Mouse (Mus musculus): ENCODE results near the gene Fam118b. TPM values are rescaled to one million over a fixed set of nuclear protein-coding genes. Genes with fewer than 3 reads are reported as not detected.

Fam118b gene
- polyA plus RNA-seq, 1 experiment from 2014 or later, result 34.1 TPM

DNA sequence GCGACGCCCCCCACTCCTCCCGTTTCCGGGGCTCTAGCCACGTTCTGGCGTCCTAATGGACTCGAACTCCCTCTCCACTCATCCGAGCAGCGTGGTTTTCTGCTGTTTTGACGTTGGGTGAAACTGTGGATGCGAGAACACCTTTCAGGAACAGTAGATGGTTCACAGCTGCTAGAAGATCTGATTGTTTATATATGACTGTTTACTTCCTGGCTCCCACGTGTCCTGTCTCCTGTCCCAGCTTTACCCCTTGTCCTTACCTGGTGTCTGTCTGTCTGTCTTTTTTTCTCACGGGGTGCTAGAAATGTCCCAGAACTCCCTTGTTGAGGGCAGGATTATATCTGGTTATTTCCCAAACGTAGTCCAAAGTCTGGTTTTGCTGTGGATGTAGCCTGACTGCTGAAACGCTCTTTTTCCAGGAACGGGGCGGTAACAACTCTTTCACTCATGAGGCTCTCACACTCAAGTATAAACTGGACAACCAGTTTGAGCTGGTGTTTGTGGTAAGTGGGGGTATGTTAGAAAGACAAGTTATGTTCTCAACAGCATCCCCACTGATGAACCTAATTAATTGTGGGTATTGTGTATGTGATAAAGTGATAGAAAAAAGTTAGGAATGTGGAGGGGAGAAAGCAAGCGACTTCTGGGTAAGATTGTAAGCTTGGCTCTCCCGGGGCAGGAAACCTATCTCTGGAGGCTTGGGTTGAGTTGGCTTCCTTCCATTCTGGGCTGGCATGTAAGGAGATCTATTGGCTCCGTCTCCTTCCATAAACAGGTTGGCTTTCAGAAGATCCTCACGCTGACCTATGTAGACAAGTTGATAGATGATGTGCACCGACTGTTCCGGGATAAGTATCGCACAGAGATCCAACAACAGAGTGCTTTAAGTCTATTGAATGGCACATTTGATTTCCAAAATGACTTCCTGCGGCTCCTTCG is 55.8 kb downstream of the Fam118b start:
- H3K36me3 ChIP-seq (ENCODE audit: control insufficient read depth, insufficient read depth, low read length), result peaks cover 38% of the 10 kb centered on the region
- 23% methylated on average over 26 of the region's 26 CpGs for WGBS
- no peaks in the 10 kb centered on the region for H3K27me3 ChIP-seq (ENCODE audit: control insufficient read depth, insufficient read depth, low read length)
- peak overlapping the region; percentile 86 for H3K4me3 ChIP-seq (ENCODE audit: low read depth, low read length)
- no peaks in the 10 kb centered on the region for H3K9me3 ChIP-seq (ENCODE audit: control insufficient read depth, low read depth, low read length)
- H3K27ac ChIP-seq (ENCODE audit: low read length), result peak overlapping the region; percentile 71; the same call in 1 of the 2 replicates
- peak overlapping the region; percentile 81 for H3K9ac ChIP-seq (replicated peaks; ENCODE audit: low read depth, low read length)
- no peak for ATAC-seq (ENCODE audit: insufficient number of reproducible peaks, insufficient read depth, low FRiP score, low read depth)
- peak overlapping the region; percentile 64 for H3K4me2 ChIP-seq (replicated peaks; ENCODE audit: low read depth, low read length)
- peaks cover 12% of the 10 kb centered on the region for H3K4me1 ChIP-seq (ENCODE audit: control insufficient read depth, insufficient read depth, low read length)

DNA sequence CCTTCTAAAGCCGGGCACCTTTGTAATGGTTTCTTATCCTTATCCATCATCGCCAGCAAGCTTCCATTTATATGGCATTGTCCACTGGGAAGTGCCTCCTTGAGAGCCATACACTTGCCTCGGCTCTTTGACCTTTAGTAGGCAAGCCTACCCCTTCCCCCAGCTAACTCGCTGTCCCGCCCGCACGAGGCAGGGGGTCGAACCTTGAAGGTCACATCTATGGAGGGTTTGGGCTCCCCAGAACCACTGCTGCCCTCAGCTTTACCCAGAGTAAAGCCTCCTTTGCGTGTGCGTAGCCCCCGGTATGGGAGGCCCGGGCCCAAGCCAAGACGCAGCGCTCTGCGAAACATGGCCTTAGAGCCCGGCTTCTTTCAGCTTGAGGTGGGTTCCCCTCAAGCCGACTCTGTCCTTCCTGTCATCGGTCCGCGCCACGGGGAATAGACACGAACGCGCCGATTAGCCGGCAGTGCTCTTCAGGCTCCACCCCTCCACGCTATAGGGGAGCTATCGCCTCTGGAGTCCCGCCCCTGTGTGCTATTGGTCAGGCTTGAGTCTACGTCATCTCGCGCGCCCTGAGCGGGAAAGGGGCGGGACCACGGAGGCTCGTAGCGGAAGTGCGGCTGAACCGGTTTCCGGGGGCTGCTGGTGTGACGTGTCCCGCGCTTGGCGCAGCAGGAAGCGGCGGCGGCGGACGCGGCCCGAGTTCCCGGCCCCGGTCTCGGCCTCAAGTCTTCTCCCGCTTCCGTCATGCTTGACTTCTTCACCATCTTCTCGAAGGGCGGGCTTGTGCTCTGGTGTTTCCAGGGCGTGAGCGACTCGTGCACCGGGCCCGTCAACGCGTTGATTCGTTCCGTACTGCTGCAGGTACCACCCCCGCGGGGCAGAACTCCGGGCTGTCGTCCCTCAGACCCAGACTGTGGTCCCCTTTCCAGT is 56.8 kb downstream of the Fam118b start, which contains the start of gene Foxred1:
Foxred1 (minus strand) TSS at position 514 of the 933 bp plus-strand sequence.
- Histone ChIP-seq H3K36me3 (ENCODE audit: control insufficient read depth, insufficient read depth, low read length) (peaks cover 41% of the 10 kb centered on the region), H3K4me3 (ENCODE audit: low read depth, low read length) (peak within 1 kb of the TSS; percentile 86), H3K4me2 (replicated peaks; ENCODE audit: low read depth, low read length) (peak within 1 kb of the TSS; percentile 92), H3K9ac (replicated peaks; ENCODE audit: low read depth, low read length) (peak within 1 kb of the TSS; percentile 87), H3K27me3 (ENCODE audit: control insufficient read depth, insufficient read depth, low read length) (no peaks in the 10 kb centered on the region), H3K4me1 (ENCODE audit: control insufficient read depth, insufficient read depth, low read length) (peaks cover 12% of the 10 kb centered on the region), H3K27ac (ENCODE audit: low read length) (peak within 1 kb of the TSS; percentile 89), H3K9me3 (ENCODE audit: control insufficient read depth, low read depth, low read length) (no peaks in the 10 kb centered on the region)
- WGBS, result 1% methylated on average over 71 of the region's 72 CpGs
- peak; percentile 100 for ATAC-seq (ENCODE audit: insufficient number of reproducible peaks, insufficient read depth, low FRiP score, low read depth)

DNA sequence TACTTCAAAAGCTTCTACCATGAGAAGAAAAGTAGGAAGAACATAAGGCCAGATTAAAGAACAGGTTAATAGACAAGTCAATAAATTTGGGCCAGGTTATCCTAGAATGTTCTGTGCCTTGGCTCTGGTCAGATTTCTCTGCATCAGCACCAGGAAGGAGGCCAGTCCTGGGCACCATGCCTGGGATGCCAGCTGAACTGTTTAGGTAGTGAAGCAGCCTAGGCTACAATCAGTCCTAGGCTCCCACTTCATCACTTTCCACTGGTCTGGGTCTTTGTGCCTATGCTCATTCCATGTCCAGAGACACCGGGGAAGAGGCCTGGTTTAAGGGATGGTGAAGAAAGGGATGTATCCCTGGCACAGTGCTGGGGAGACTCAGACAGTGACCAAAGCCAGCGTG is 63.2 kb downstream of the Fam118b start:
- 94% methylated on average over 2 of the region's 2 CpGs for WGBS
- H3K36me3 ChIP-seq (ENCODE audit: control insufficient read depth, insufficient read depth, low read length), result peaks cover 28% of the 10 kb centered on the region
- peaks cover 4% of the 10 kb centered on the region; the same call in 1 of the 2 replicates for H3K4me1 ChIP-seq (ENCODE audit: control insufficient read depth, insufficient read depth, low read length)
- no peaks in the 10 kb centered on the region for H3K27me3 ChIP-seq (ENCODE audit: control insufficient read depth, insufficient read depth, low read length)
- H3K27ac ChIP-seq (ENCODE audit: low read length), result no peak overlapping the region
- H3K9ac ChIP-seq (replicated peaks; ENCODE audit: low read depth, low read length), result no peak overlapping the region
- no peak for ATAC-seq (ENCODE audit: insufficient number of reproducible peaks, insufficient read depth, low FRiP score, low read depth)
- no peaks in the 10 kb centered on the region for H3K9me3 ChIP-seq (ENCODE audit: control insufficient read depth, low read depth, low read length)
- no peak overlapping the region for H3K4me2 ChIP-seq (replicated peaks; ENCODE audit: low read depth, low read length)
- no peak overlapping the region for H3K4me3 ChIP-seq (ENCODE audit: low read depth, low read length)

DNA sequence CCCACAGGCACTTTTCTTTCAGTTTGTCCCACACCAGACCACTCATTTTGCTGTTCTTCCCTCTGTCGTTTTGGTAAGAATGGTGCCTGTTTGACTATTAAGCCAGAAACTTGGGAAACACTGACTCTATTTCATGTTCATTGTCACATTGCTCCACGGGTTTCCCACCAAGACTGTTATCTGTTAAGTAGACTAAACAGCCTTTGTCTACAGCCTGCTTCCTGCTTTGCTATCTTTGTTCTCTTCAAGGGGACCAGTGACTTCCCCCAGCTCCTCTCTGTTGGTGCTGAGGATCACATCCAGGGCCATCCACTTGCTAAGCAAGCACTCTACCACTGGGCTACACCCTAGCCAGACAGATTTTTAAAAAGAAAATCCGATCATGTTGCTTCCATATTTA is 64.1 kb downstream of the Fam118b start:
- no peak overlapping the region for H3K27ac ChIP-seq (ENCODE audit: low read length)
- no peak overlapping the region for H3K4me3 ChIP-seq (ENCODE audit: low read depth, low read length)
- H3K9ac ChIP-seq (replicated peaks; ENCODE audit: low read depth, low read length), result no peak overlapping the region
- no peak for ATAC-seq (ENCODE audit: insufficient number of reproducible peaks, insufficient read depth, low FRiP score, low read depth)
- H3K4me1 ChIP-seq (ENCODE audit: control insufficient read depth, insufficient read depth, low read length), result peaks cover 10% of the 10 kb centered on the region; the same call in 1 of the 2 replicates
- H3K36me3 ChIP-seq (ENCODE audit: control insufficient read depth, insufficient read depth, low read length), result peaks cover 28% of the 10 kb centered on the region
- H3K4me2 ChIP-seq (replicated peaks; ENCODE audit: low read depth, low read length), result no peak overlapping the region
- H3K27me3 ChIP-seq (ENCODE audit: control insufficient read depth, insufficient read depth, low read length), result no peaks in the 10 kb centered on the region
- no peaks in the 10 kb centered on the region for H3K9me3 ChIP-seq (ENCODE audit: control insufficient read depth, low read depth, low read length)
- 61% methylated on average over 3 of the region's 3 CpGs for WGBS

DNA sequence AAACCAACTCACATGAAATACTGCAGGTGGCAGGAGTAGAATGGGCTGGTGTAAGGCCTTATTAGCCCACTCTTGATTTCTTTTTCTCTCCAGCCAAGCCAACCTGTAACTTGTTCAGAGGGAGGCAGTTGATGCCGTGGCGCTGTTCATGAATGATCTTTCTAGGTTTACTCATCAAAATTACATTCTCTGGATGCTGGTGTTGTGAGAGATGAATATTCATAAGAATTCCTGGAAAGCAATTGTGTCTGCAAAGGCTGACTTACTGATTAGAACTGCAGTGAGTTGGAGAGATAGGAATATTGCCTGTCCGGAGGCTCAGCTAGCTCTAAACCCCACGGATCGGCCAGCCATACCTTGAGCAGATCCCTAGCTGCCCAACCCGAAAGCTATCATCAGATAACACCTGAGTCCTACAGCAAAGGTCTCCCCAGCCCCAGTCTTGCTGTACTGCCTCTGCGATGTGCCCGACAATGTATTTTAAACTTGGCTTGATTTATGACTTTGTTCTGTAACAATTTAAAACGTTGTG is 67.0 kb downstream of the Fam118b start:
- Histone ChIP-seq H3K9me3 (ENCODE audit: control insufficient read depth, low read depth, low read length) (no peaks in the 10 kb centered on the region), H3K9ac (replicated peaks; ENCODE audit: low read depth, low read length) (0 out of 2 replicates have a peak overlapping the region, but pooled peaks have one; percentile 45), H3K36me3 (ENCODE audit: control insufficient read depth, insufficient read depth, low read length) (peaks cover 9% of the 10 kb centered on the region), H3K4me3 (ENCODE audit: low read depth, low read length) (peak overlapping the region; percentile 42), H3K27me3 (ENCODE audit: control insufficient read depth, insufficient read depth, low read length) (no peaks in the 10 kb centered on the region), H3K4me1 (ENCODE audit: control insufficient read depth, insufficient read depth, low read length) (peaks cover 10% of the 10 kb centered on the region; the same call in 1 of the 2 replicates), H3K27ac (ENCODE audit: low read length) (no peak overlapping the region), H3K4me2 (replicated peaks; ENCODE audit: low read depth, low read length) (peak overlapping the region; percentile 52)
- 42% methylated on average over 9 of the region's 9 CpGs for WGBS
- ATAC-seq (ENCODE audit: insufficient number of reproducible peaks, insufficient read depth, low FRiP score, low read depth), result no peak

DNA sequence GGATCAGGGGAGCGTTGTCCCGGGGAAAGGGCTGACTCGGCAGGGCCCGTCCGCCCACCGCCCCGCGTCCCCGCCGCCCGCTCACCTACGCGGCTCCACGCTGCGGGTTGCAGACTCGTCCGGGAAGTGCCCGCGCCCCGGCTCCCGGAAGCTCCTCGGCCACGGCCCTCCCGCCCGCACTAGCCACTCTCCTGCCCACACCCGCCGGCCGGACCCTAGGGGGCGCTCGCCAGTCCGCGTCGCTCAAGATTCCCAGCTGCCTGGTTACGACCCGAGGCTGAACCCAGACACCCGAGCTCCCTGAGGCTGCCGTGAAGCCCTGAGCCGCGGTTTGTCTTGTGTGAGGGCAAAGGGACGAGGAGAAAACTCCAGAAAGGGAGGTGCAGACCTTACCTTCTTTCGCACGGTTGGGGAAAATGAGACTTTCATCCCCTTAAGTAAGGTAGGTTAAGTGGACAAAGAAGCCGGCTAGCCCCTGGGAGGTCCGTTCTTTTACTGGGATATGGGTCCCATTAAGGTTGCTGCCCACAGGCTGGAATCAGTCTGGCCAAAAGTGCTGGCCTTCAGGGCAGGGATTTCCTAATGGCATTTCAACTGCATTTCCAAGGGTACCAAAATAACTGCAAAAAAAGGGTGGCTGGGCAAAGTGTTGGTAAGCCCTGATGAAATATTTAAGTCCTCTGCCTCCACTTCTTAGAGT is 67.7 kb downstream of the Fam118b start, which contains the start of the genes Srpr and Tirap:
Srpr (plus strand) TSS at position 404 of the 700 bp plus-strand sequence.
Tirap (minus strand) TSS at position 520 of the 700 bp plus-strand sequence.
- peak; percentile 91 for ATAC-seq (ENCODE audit: insufficient number of reproducible peaks, insufficient read depth, low FRiP score, low read depth)
- peak within 1 kb of the TSS; percentile 42 for H3K4me3 ChIP-seq (ENCODE audit: low read depth, low read length)
- peaks cover 10% of the 10 kb centered on the region; the same call in 1 of the 2 replicates for H3K4me1 ChIP-seq (ENCODE audit: control insufficient read depth, insufficient read depth, low read length)
- no peaks in the 10 kb centered on the region for H3K9me3 ChIP-seq (ENCODE audit: control insufficient read depth, low read depth, low read length)
- 0% methylated on average over 44 of the region's 44 CpGs for WGBS
- peak within 1 kb of the TSS; percentile 41; the same call in 1 of the 2 replicates for H3K27ac ChIP-seq (ENCODE audit: low read length)
- peaks cover 4% of the 10 kb centered on the region; the same call in 1 of the 2 replicates for H3K36me3 ChIP-seq (ENCODE audit: control insufficient read depth, insufficient read depth, low read length)
- peak within 1 kb of the TSS; percentile 45 for H3K9ac ChIP-seq (replicated peaks; ENCODE audit: low read depth, low read length)
- H3K4me2 ChIP-seq (replicated peaks; ENCODE audit: low read depth, low read length), result peak within 1 kb of the TSS; percentile 52
- no peaks in the 10 kb centered on the region for H3K27me3 ChIP-seq (ENCODE audit: control insufficient read depth, insufficient read depth, low read length)

DNA sequence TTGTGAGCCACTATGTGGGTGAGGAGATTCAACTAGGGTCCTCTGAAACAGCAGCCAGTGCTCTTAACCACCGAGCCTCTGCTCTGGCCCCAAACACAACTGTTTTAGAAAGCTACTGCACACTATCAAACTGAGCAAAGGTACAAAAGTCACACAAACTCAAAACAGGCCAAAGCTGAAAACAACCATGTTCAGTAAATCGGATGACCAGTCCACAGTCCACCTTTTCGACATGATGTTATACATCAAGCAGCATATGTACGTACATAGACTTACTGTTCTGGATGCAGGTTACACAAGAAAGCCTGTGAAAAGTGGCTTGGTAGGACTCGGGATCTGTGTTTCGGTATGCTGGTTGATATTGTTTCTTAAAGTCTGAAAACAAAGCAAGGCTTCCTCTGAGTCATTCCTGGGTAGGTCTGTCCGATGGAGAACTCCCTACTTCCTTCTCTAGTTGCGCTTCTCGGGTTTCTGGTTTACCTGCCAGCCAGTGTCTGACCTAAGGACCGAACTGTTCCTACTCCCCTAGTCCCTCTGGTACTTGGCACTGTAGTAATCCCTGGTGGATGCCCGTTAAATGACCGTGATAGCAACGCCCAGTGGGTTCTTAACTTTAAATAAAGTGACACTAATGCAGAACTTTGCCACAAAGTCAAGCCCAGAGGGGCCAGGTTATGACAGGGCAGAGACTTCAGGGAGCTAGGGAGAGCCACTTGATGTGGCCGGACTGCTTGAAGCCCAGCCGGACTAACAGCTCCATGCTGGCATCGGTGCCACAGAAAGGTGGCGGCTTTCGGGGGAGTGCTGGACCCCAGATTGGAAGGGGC is 68.4 kb downstream of the Fam118b start:
- no peak; the same call in none of the 2 replicates for ATAC-seq (ENCODE audit: insufficient number of reproducible peaks, insufficient read depth, low FRiP score, low read depth)
- no peaks in the 10 kb centered on the region for H3K36me3 ChIP-seq (ENCODE audit: control insufficient read depth, insufficient read depth, low read length)
- H3K9me3 ChIP-seq (ENCODE audit: control insufficient read depth, low read depth, low read length), result no peaks in the 10 kb centered on the region
- peak overlapping the region; percentile 41; the same call in 1 of the 2 replicates for H3K27ac ChIP-seq (ENCODE audit: low read length)
- peak overlapping the region; percentile 45 for H3K9ac ChIP-seq (replicated peaks; ENCODE audit: low read depth, low read length)
- H3K4me3 ChIP-seq (ENCODE audit: low read depth, low read length), result peak overlapping the region; percentile 42
- 26% methylated on average over 18 of the region's 18 CpGs for WGBS
- H3K4me2 ChIP-seq (replicated peaks; ENCODE audit: low read depth, low read length), result peak overlapping the region; percentile 52
- peaks cover 10% of the 10 kb centered on the region; the same call in 1 of the 2 replicates for H3K4me1 ChIP-seq (ENCODE audit: control insufficient read depth, insufficient read depth, low read length)
- H3K27me3 ChIP-seq (ENCODE audit: control insufficient read depth, insufficient read depth, low read length), result no peaks in the 10 kb centered on the region

All from stomach, embryonic 14.5 days (tissue).